In the genomic region with DNA sequence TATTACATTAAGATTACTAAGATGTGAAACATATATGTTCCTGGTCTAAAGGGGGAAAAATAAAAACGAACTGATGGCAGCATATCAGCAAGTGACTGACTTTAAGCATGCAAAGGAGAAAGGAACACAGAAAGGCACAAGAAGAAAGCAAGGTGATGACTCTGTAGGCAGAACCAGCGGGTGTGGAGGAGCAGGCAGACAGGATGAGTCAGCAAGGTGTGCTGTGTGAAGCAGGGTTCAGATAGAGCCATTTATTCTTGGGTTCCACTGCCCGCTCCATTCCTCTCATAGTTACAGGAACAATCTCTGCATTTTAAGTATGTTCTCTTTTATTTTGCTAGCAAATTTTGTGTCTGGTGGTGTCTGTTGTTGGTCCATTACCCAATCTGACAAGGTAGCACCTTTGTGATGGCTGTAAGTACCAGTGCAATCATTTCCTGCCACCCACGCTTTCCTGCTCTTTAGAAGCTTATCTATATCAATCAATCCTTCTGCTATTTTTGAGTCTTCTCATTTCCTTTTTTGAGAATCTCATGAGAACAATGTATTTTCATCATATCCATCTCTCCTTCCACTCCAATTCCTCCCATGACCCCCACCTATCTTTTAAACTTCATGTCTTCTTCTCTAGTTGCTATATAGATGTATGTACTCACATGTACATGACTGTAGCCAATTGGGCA, we compare ENCODE assay signal across 16 mouse cellular contexts. TPM values are rescaled to one million over a fixed set of nuclear protein-coding genes. Genes with fewer than 3 reads are reported as not detected.
A peak's percentile ranks its signal among the peaks of the same experiment; 100 is the strongest.
DNase-seq lines count a peak whose midpoint lies in the region; ATAC-seq and TF ChIP-seq lines count a peak whose summit lies in the region.
"Had no signal": no experiment of that assay in that cellular context is flagged by ENCODE, and none has a peak within 500 bp of the region (broad histone marks: within the 10 kb centered on the region; RNA-seq: fewer than 3 reads in every experiment).

No protein-coding gene starts in this region.

- no peak for TF ChIP-seq CTCF in ES-Bruce4 (IDR thresholded peaks at IDR 0.05; ENCODE audit: low read depth, low read length)

- H3K27me3 ChIP-seq in ES-Bruce4 (ENCODE audit: control insufficient read depth, insufficient read depth, low read length, poor library complexity, severe bottlenecking), result no peaks in the 10 kb centered on the region
- H3K27me3 ChIP-seq: embryonic facial prominence, embryonic 12.5 days; limb, embryonic 13.5 days had no signal

- no peak for TF ChIP-seq EP300 in ES-Bruce4 (IDR thresholded peaks at IDR 0.05; ENCODE audit: insufficient read depth, low read depth, low read length)

- H3K9me3 ChIP-seq in ES-Bruce4 (replicated peaks; ENCODE audit: control insufficient read depth, insufficient read depth, low read length, poor library complexity, severe bottlenecking), result no peaks in the 10 kb centered on the region
- H3K9me3 ChIP-seq: embryonic facial prominence, embryonic 12.5 days; hindbrain, embryonic 10.5 days; limb, embryonic 13.5 days; midbrain, embryonic 10.5 days had no signal

- H3K27ac ChIP-seq in ES-Bruce4 (ENCODE audit: insufficient read depth, low read length), result peak overlapping the region; percentile 51; the same call in 1 of the 2 replicates
- H3K27ac ChIP-seq: embryonic facial prominence, embryonic 12.5 days; hindbrain, embryonic 10.5 days; kidney, postnatal 0 days; limb, embryonic 13.5 days; midbrain, embryonic 10.5 days; stomach, postnatal 0 days had no signal

- no peak overlapping the region for H3K4me3 ChIP-seq in ES-Bruce4 (ENCODE audit: low read depth, low read length)
- H3K4me3 ChIP-seq: embryonic facial prominence, embryonic 12.5 days; hindbrain, embryonic 10.5 days; limb, embryonic 13.5 days; midbrain, embryonic 10.5 days; myocyte had no signal

- 0 out of 2 replicates have a peak, but pooled peaks have one; percentile 32 for ATAC-seq in common myeloid progenitor, adult 5-6 weeks (replicated peaks; ENCODE audit: low read depth, poor library complexity, severe bottlenecking)

- TF ChIP-seq POLR2A in ES-Bruce4 (IDR thresholded peaks at IDR 0.05; ENCODE audit: insufficient read depth, low read length), result no peak

- H3K4me1 ChIP-seq in ES-Bruce4 (ENCODE audit: control insufficient read depth, insufficient read depth, low read length), result peaks cover 2% of the 10 kb centered on the region
- H3K4me1 ChIP-seq: embryonic facial prominence, embryonic 12.5 days; hindbrain, embryonic 10.5 days; limb, embryonic 13.5 days; midbrain, embryonic 10.5 days had no signal

- peaks cover 71% of the 10 kb centered on the region for H3K36me3 ChIP-seq in ES-Bruce4 (ENCODE audit: control insufficient read depth, insufficient read depth, low read length, poor library complexity, severe bottlenecking)

- H3K9ac ChIP-seq in ES-Bruce4 (ENCODE audit: low read depth, poor library complexity, severe bottlenecking), result no peak overlapping the region
- H3K9ac ChIP-seq: embryonic facial prominence, embryonic 12.5 days; limb, embryonic 13.5 days had no signal

- peak; percentile 15 for DNase-seq in thymus, postnatal 0 days (ENCODE audit: low spot score)
- DNase-seq in thymus, adult 18-20 months, result no peak
- no peak for DNase-seq in gastrocnemius, adult 8-10 months (ENCODE audit: low spot score in 2 of 2)
- no peak for DNase-seq in heart, adult 11 months
- no peak for DNase-seq in ovary, postnatal 10 days (ENCODE audit: low spot score)
- DNase-seq: cerebellum, postnatal 14 days; right cerebral cortex, postnatal 25 days had no signal

RNA-seq across cellular contexts. Expression of gene Fam8a1, which starts 21.4 kb away (rescaled TPM):
- 6.4 and 9.4 TPM in 2 replicates for polyA plus RNA-seq in thymus, postnatal 0 days (2015; fragmentation: Nextera tagmentation; extraction: Ambion mirVana)
- 43.3 and 48.9 TPM in 2 replicates for polyA plus RNA-seq in ES-Bruce4 (2011; ENCODE audit: insufficient read depth, insufficient read length, low read depth, missing spikeins)
- total RNA-seq in common myeloid progenitor, adult 5-6 weeks (2017), result 9.9 and 13.8 TPM in 2 replicates
- total RNA-seq in gastrocnemius, adult 8-10 months (2022), result 10 to 100 TPM; 33.0 to 40.0 (median 35.2) TPM

RNA-seq across cellular contexts. Expression of gene Nup153, which starts 37.0 kb away (rescaled TPM):
- polyA plus RNA-seq in thymus, postnatal 0 days (2015; fragmentation: Nextera tagmentation; extraction: Ambion mirVana), result 19.5 and 22.2 TPM in 2 replicates
- 221 and 232 TPM in 2 replicates for polyA plus RNA-seq in ES-Bruce4 (2011; ENCODE audit: insufficient read depth, insufficient read length, low read depth, missing spikeins)
- 155 and 190 TPM in 2 replicates for total RNA-seq in common myeloid progenitor, adult 5-6 weeks (2017)
- 10 to 100 TPM; 35.3 to 47.4 (median 37.5) TPM for total RNA-seq in gastrocnemius, adult 8-10 months (2022)
